Comparison of ENCODE assay signal across 19 mouse cellular contexts in the genomic region with DNA sequence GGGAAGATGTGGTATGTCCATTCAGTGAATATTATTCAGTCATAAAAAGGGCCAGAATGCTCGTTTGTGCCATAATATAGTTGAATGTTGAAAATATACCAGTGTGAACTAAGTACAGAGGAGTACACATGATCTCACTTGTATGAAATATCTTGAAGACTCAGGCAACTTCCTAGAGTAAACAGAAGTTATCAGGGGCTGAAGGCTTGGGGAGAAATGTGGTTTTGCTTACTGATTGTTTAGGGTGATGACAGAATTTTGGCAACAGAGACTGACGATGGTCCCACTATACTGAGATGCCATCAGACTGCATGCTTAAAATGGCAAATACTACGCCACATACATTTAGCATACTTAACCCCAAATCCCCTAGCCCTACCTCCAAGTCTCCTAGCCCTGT.
"Had no signal": no experiment of that assay in that cellular context is flagged by ENCODE, and none has a peak within 500 bp of the region (broad histone marks: within the 10 kb centered on the region; RNA-seq: fewer than 3 reads in every experiment).

No protein-coding gene starts in this region.

- DNase-seq: kidney, adult 2 months; kidney, postnatal 10 days; kidney, postnatal 36 days; layer of hippocampus, postnatal 36 days; liver, embryonic 13.5 days; lung, postnatal 10 days; lung, postnatal 36 days; retina, postnatal 1 day; right cerebral cortex, postnatal 25 days; spleen, adult 18-20 months; thymus, postnatal 25 days had no signal

- H3K27me3 ChIP-seq: kidney, embryonic 15.5 days; liver, embryonic 13.5 days; lung, embryonic 15.5 days; midbrain, embryonic 15.5 days; neural tube, embryonic 15.5 days; stomach, embryonic 15.5 days had no signal

- H3K4me3 ChIP-seq: kidney, embryonic 15.5 days; left cerebral cortex, adult 2 months; liver, embryonic 13.5 days; lung, embryonic 15.5 days; midbrain, embryonic 12.5 days; midbrain, embryonic 15.5 days; neural tube, embryonic 12.5 days; neural tube, embryonic 15.5 days; stomach, embryonic 15.5 days had no signal

- ATAC-seq: midbrain, embryonic 15.5 days had no signal

- H3K36me3 ChIP-seq: kidney, embryonic 15.5 days; liver, embryonic 13.5 days; lung, embryonic 15.5 days; midbrain, embryonic 15.5 days; neural tube, embryonic 15.5 days; stomach, embryonic 15.5 days had no signal

- H3K9ac ChIP-seq: kidney, embryonic 15.5 days; liver, embryonic 13.5 days; lung, embryonic 15.5 days; midbrain, embryonic 12.5 days; midbrain, embryonic 15.5 days; neural tube, embryonic 12.5 days; neural tube, embryonic 15.5 days; stomach, embryonic 15.5 days had no signal

- H3K4me1 ChIP-seq: liver, embryonic 13.5 days had no signal

- H3K9me3 ChIP-seq: kidney, embryonic 15.5 days; liver, embryonic 13.5 days; lung, embryonic 15.5 days; midbrain, embryonic 12.5 days; midbrain, embryonic 15.5 days; neural tube, embryonic 12.5 days; neural tube, embryonic 15.5 days; stomach, embryonic 15.5 days had no signal

- H3K4me2 ChIP-seq: kidney, embryonic 15.5 days; liver, embryonic 13.5 days; lung, embryonic 15.5 days; midbrain, embryonic 12.5 days; midbrain, embryonic 15.5 days; neural tube, embryonic 12.5 days; neural tube, embryonic 15.5 days; stomach, embryonic 15.5 days had no signal

- H3K27ac ChIP-seq: left cerebral cortex, adult 2 months; liver, embryonic 13.5 days; neural tube, embryonic 12.5 days had no signal
